Comparison of ENCODE assay signal across 10 mouse cellular contexts in genomic region chr6:127331091-127331490, GRCm38 (mm10).
A peak's percentile ranks its signal among the peaks of the same experiment; 100 is the strongest.
DNase-seq lines count a peak whose midpoint lies in the region; ATAC-seq and TF ChIP-seq lines count a peak whose summit lies in the region.
"Had no signal": no experiment of that assay in that cellular context is flagged by ENCODE, and none has a peak within 500 bp of the region (broad histone marks: within the 10 kb centered on the region; RNA-seq: fewer than 3 reads in every experiment).

No protein-coding gene starts in this region.

- H3K9me3 ChIP-seq in forebrain, embryonic 16.5 days (ENCODE audit: control insufficient read depth, low read length), result no peaks in the 10 kb centered on the region
- H3K9me3 ChIP-seq in neural tube, embryonic 15.5 days (replicated peaks), result no peaks in the 10 kb centered on the region
- H3K9me3 ChIP-seq: megakaryocyte, embryonic 14.5 days had no signal

- WGBS in forebrain, embryonic 16.5 days, result 81% methylated on average over 5 of the region's 5 CpGs
- 73% methylated on average over 5 of the region's 5 CpGs for WGBS in neural tube, embryonic 15.5 days

- no peak overlapping the region for H3K4me3 ChIP-seq in layer of hippocampus, adult 2 months
- no peak overlapping the region for H3K4me3 ChIP-seq in forebrain, embryonic 16.5 days (replicated peaks; ENCODE audit: low read length)
- no peak overlapping the region for H3K4me3 ChIP-seq in neural tube, embryonic 15.5 days (replicated peaks)

- DNase-seq in layer of hippocampus, adult 2 months (ENCODE audit: low spot score in 2 of 2), result no peak
- no peak for DNase-seq in layer of hippocampus, adult 11-12 months (ENCODE audit: low spot score)
- DNase-seq in liver, result peak; percentile 39
- no peak for DNase-seq in left cerebral cortex, adult 11 months (ENCODE audit: low spot score)
- no peak for DNase-seq in spleen, postnatal 14 days (ENCODE audit: low spot score in 2 of 2)
- DNase-seq in testis, postnatal 14 days (ENCODE audit: low spot score), result no peak
- DNase-seq: embryo, embryonic 11 days had no signal

- H3K9ac ChIP-seq in forebrain, embryonic 16.5 days (replicated peaks; ENCODE audit: low read depth, low read length), result no peak overlapping the region; the same call in 1 of the 2 replicates
- no peak overlapping the region for H3K9ac ChIP-seq in neural tube, embryonic 15.5 days (replicated peaks)

- no peaks in the 10 kb centered on the region; the same call in 1 of the 2 replicates for H3K27me3 ChIP-seq in forebrain, embryonic 16.5 days (replicated peaks; ENCODE audit: control insufficient read depth, insufficient read depth, low read length)
- 0 out of 2 replicates have a peak, but pooled peaks cover 3% of the 10 kb centered on the region for H3K27me3 ChIP-seq in neural tube, embryonic 15.5 days (replicated peaks)

- no peaks in the 10 kb centered on the region for H3K36me3 ChIP-seq in forebrain, embryonic 16.5 days (ENCODE audit: control insufficient read depth, insufficient read depth)
- H3K36me3 ChIP-seq in neural tube, embryonic 15.5 days, result no peaks in the 10 kb centered on the region

- TF ChIP-seq CTCF in layer of hippocampus, adult 2 months (conservative IDR thresholded peaks at IDR 0.05), result no peak

- peaks cover 26% of the 10 kb centered on the region for H3K4me1 ChIP-seq in forebrain, embryonic 16.5 days (replicated peaks; ENCODE audit: control insufficient read depth, insufficient read depth, low read length)
- H3K4me1 ChIP-seq in neural tube, embryonic 15.5 days, result peaks cover 28% of the 10 kb centered on the region

- no peak for ATAC-seq in forebrain, embryonic 16.5 days
- ATAC-seq in neural tube, embryonic 15.5 days (ENCODE audit: low FRiP score), result no peak

- no peak overlapping the region; the same call in 1 of the 2 replicates for H3K4me2 ChIP-seq in forebrain, embryonic 16.5 days (ENCODE audit: low read length)
- peak overlapping the region; percentile 66; the same call in 1 of the 2 replicates for H3K4me2 ChIP-seq in neural tube, embryonic 15.5 days

- H3K27ac ChIP-seq in layer of hippocampus, adult 2 months, result peak overlapping the region; percentile 96; the same call in 1 of the 2 replicates
- H3K27ac ChIP-seq in forebrain, embryonic 16.5 days (ENCODE audit: low read length), result peak overlapping the region; percentile 75; the same call in 1 of the 2 replicates
- H3K27ac ChIP-seq in neural tube, embryonic 15.5 days (replicated peaks), result 0 out of 2 replicates have a peak overlapping the region, but pooled peaks have one; percentile 70
